Mouse (Mus musculus) MEL (cell line): ENCODE measurements around the gene Rab33b. TPM values are rescaled to one million over a fixed set of nuclear protein-coding genes. Genes with fewer than 3 reads are reported as not detected.
A peak's percentile ranks its signal among the peaks of the same experiment; 100 is the strongest.

ENCODE experiments used
- DNase-seq: peaks from one replicate; pipeline ENCODE4 v3.0.0; 2011; ENCODE audit warnings: low read depth, low spot score
- H3K27ac ChIP-seq: 2 replicates; pipeline ENCODE4 v1.5.1; 2012; ENCODE audit warnings: low read depth, mild to moderate bottlenecking, control low read depth, low read length, moderate library complexity; ENCODE audit not compliant: control insufficient read depth
- H3K27me3 ChIP-seq, 2 experiments: fragments of 150-350 bp in 1 of 2; sonication (generic) in 1 of 2; 2 replicates each; pipeline ENCODE4 v1.6.1; 2012; ENCODE audit warnings: low read length in 2 of 2, mild to moderate bottlenecking in 2 of 2, improper control_type of control experiment in 1 of 2, moderate library complexity in 1 of 2; ENCODE audit not compliant: insufficient read depth in 2 of 2, control insufficient read depth in 1 of 2
- H3K36me3 ChIP-seq, 2 experiments: 2 replicates each; pipeline ENCODE4 v1.6.1; 2012 to 2014; ENCODE audit warnings: low read length in 2 of 2, improper control_type of control experiment in 1 of 2, inconsistent platforms in 1 of 2, mild to moderate bottlenecking in 1 of 2; ENCODE audit not compliant: insufficient read depth in 2 of 2, control insufficient read depth in 1 of 2
- H3K4me1 ChIP-seq, 2 experiments: fragments of 150-350 bp in 1 of 2; sonication (generic) in 1 of 2; 2 replicates each; pipeline ENCODE4 v1.6.1; 2012; ENCODE audit warnings: low read length in 2 of 2, improper control_type of control experiment in 1 of 2, mild to moderate bottlenecking in 1 of 2; ENCODE audit not compliant: insufficient read depth in 2 of 2, control insufficient read depth in 1 of 2
- H3K4me3 ChIP-seq, 2 experiments: fragments of 150-350 bp in 1 of 2; sonication (generic) in 1 of 2; 2 replicates each; pipeline ENCODE4 v1.5.1; 2012; ENCODE audit warnings: low read depth in 2 of 2, low read length in 2 of 2, mild to moderate bottlenecking in 2 of 2, moderate library complexity in 2 of 2, control low read depth in 1 of 2, improper control_type of control experiment in 1 of 2; ENCODE audit not compliant: control insufficient read depth in 1 of 2, insufficient read depth in 1 of 2
- H3K79me2 ChIP-seq: 2 replicates; pipeline ENCODE4 v1.6.1; 2012; ENCODE audit warnings: mild to moderate bottlenecking, low read length, moderate library complexity; ENCODE audit not compliant: control insufficient read depth, poor library complexity, insufficient read depth
- H3K9ac ChIP-seq: 2 replicates; pipeline ENCODE4 v1.6.1; 2012; ENCODE audit warnings: low read depth, mild to moderate bottlenecking, control low read depth, low read length, moderate library complexity; ENCODE audit not compliant: control insufficient read depth, poor library complexity, severe bottlenecking
- H3K9me3 ChIP-seq: fragments of 150-350 bp; sonication (generic); replicated peaks from 2 replicates; pipeline ENCODE4 v1.6.1; 2012; ENCODE audit warnings: mild to moderate bottlenecking, low read length, improper control_type of control experiment, moderate library complexity; ENCODE audit not compliant: insufficient read depth
- BHLHE40 ChIP-seq: IDR thresholded peaks from 2 replicates; pipeline ENCODE4 v1.6.1; 2012; ENCODE audit warnings: low read depth, mild to moderate bottlenecking, inconsistent platforms, low read length, improper control_type of control experiment, borderline replicate concordance
- CHD1 ChIP-seq: IDR thresholded peaks from 2 replicates; pipeline ENCODE4 v1.6.1; 2012; ENCODE audit warnings: low read depth, mild to moderate bottlenecking, inconsistent platforms, low read length, improper control_type of control experiment
- CHD2 ChIP-seq: IDR thresholded peaks from 2 replicates; pipeline ENCODE4 v1.6.1; 2011; ENCODE audit warnings: low read length, improper control_type of control experiment
- ELF1 ChIP-seq: IDR thresholded peaks from 2 replicates; pipeline ENCODE4 v1.6.1; 2014; ENCODE audit warnings: low read depth, mild to moderate bottlenecking, inconsistent platforms, low read length, improper control_type of control experiment, moderate library complexity
- EP300 ChIP-seq, 2 experiments: IDR thresholded peaks; 2 replicates each; pipeline ENCODE4 v1.6.1; 2011; ENCODE audit warnings: improper control_type of control experiment in 2 of 2, low read length in 2 of 2, low read depth in 1 of 2, mild to moderate bottlenecking in 1 of 2
- ETS1 ChIP-seq: IDR thresholded peaks from 2 replicates; pipeline ENCODE4 v1.6.1; 2012; ENCODE audit warnings: low read depth, mild to moderate bottlenecking, inconsistent platforms, low read length, improper control_type of control experiment, moderate library complexity
- GABPA ChIP-seq: IDR thresholded peaks from 2 replicates; pipeline ENCODE4 v1.6.1; 2012; ENCODE audit warnings: low read depth, mild to moderate bottlenecking, inconsistent platforms, low read length, improper control_type of control experiment, moderate library complexity
- GATA1 ChIP-seq: IDR thresholded peaks from 2 replicates; pipeline ENCODE4 v1.6.1; 2011; ENCODE audit warnings: low read depth, low read length, improper control_type of control experiment
- JUND ChIP-seq: IDR thresholded peaks from 2 replicates; pipeline ENCODE4 v1.6.1; 2011; ENCODE audit warnings: low read depth, mild to moderate bottlenecking, improper control_type of control experiment, low read length
- KAT2A ChIP-seq: conservative IDR thresholded peaks from 2 replicates; pipeline ENCODE4 v1.6.1; 2012; ENCODE audit warnings: low read depth, low read length, improper control_type of control experiment, inconsistent platforms
- MAFK ChIP-seq: IDR thresholded peaks from 2 replicates; pipeline ENCODE4 v1.6.1; 2011; ENCODE audit warnings: low read depth, mild to moderate bottlenecking, low read length, improper control_type of control experiment, borderline replicate concordance
- MAZ ChIP-seq: IDR thresholded peaks from 2 replicates; pipeline ENCODE4 v1.6.1; 2012; ENCODE audit warnings: low read depth, mild to moderate bottlenecking, inconsistent platforms, low read length, improper control_type of control experiment
- MEF2A ChIP-seq: IDR thresholded peaks from 2 replicates; pipeline ENCODE4 v1.6.1; 2014; ENCODE audit warnings: low read depth, mild to moderate bottlenecking, inconsistent platforms, low read length, improper control_type of control experiment; ENCODE audit not compliant: poor library complexity, insufficient replicate concordance, severe bottlenecking; ENCODE audit errors: extremely low read depth
- MXI1 ChIP-seq: IDR thresholded peaks from 2 replicates; pipeline ENCODE4 v1.6.1; 2011; ENCODE audit warnings: mild to moderate bottlenecking, low read depth, low read length, improper control_type of control experiment
- MYB ChIP-seq: IDR thresholded peaks from 2 replicates; pipeline ENCODE4 v1.6.1; 2011; ENCODE audit warnings: mild to moderate bottlenecking, low read depth, low read length, improper control_type of control experiment
- NELFE ChIP-seq: IDR thresholded peaks from 2 replicates; pipeline ENCODE4 v1.6.1; 2011; ENCODE audit warnings: low read depth, low read length, improper control_type of control experiment
- POLR2A ChIP-seq, 2 experiments: IDR thresholded peaks; 2 replicates each; pipeline ENCODE4 v1.6.1; 2011 to 2012; ENCODE audit warnings: low read length in 2 of 2, mild to moderate bottlenecking in 2 of 2, control low read depth in 1 of 2, improper control_type of control experiment in 1 of 2, low read depth in 1 of 2, moderate library complexity in 1 of 2; ENCODE audit not compliant: control insufficient read depth in 1 of 2, insufficient read depth in 1 of 2, poor library complexity in 1 of 2
- RAD21 ChIP-seq: IDR thresholded peaks from 2 replicates; pipeline ENCODE4 v1.6.1; 2011; ENCODE audit warnings: mild to moderate bottlenecking, low read depth, low read length, improper control_type of control experiment
- RCOR1 ChIP-seq: IDR thresholded peaks from 2 replicates; pipeline ENCODE4 v1.6.1; 2012; ENCODE audit warnings: low read depth, mild to moderate bottlenecking, inconsistent platforms, low read length, improper control_type of control experiment
- SIN3A ChIP-seq: IDR thresholded peaks from 2 replicates; pipeline ENCODE4 v1.6.1; 2012; ENCODE audit warnings: low read length, improper control_type of control experiment, inconsistent platforms
- TBP ChIP-seq: IDR thresholded peaks from 2 replicates; pipeline ENCODE4 v1.8.0; 2011; ENCODE audit warnings: low read depth, low read length, improper control_type of control experiment
- TCF12 ChIP-seq: IDR thresholded peaks from 2 replicates; pipeline ENCODE4 v1.6.1; 2014; ENCODE audit warnings: low read depth, mild to moderate bottlenecking, inconsistent platforms, low read length, improper control_type of control experiment, moderate library complexity
- USF2 ChIP-seq, 2 experiments: IDR thresholded peaks; 2 replicates each; pipeline ENCODE4 v1.6.1; 2011 to 2012; ENCODE audit warnings: improper control_type of control experiment in 2 of 2, low read length in 2 of 2, borderline replicate concordance in 1 of 2, inconsistent platforms in 1 of 2, low read depth in 1 of 2, mild to moderate bottlenecking in 1 of 2; ENCODE audit not compliant: insufficient read depth in 1 of 2
- ZNF384 ChIP-seq: IDR thresholded peaks from 2 replicates; pipeline ENCODE4 v1.6.1; 2012; ENCODE audit warnings: low read depth, mild to moderate bottlenecking, inconsistent platforms, low read length, improper control_type of control experiment
- polyA plus RNA-seq, 2 experiments: library from polyadenylated mRNA; stranded (reverse) in 1 of 2; unstranded in 1 of 2; fragments of >175 nt in 1 of 2; fragments of >200 nt in 1 of 2; gene quantifications; 2 replicates each; pipeline versions ENCODE4 v1.2.1 to v1.2.4; 2012; ENCODE audit warnings: low replicate concordance in 2 of 2, low read depth in 1 of 2; ENCODE audit not compliant: insufficient read length in 2 of 2, insufficient read depth in 1 of 2, missing spikeins in 1 of 2
- total RNA-seq: library from RNA; depleted of rRNA; stranded (reverse); fragments of 300-350 nt; gene quantifications from 2 replicates; pipeline ENCODE4 v1.2.3, GENCODE M21; 2012

Rab33b gene
- total and polyA plus RNA-seq, 3 experiments: 4.9 to 5.2 TPM; not detected in 1

GRCm38 (mm10) chr3:51517467-51517866 is 33.7 kb downstream of the Rab33b start:
- peak overlapping the region; percentile 61 for H3K9ac ChIP-seq
- no peaks in the 10 kb centered on the region for H3K9me3 ChIP-seq
- TF ChIP-seq MXI1 (peak; percentile 11; the same call in 1 of the 2 replicates), ELF1 (no peak), EP300 (IDR thresholded peaks at IDR 0.05; ENCODE audit: low read depth in 1 of 2, low read length in 2 of 2) (peak; percentile 48 to 83), CHD1 (no peak), SIN3A (peak; percentile 53), TBP (no peak), TCF12 (peak; percentile 55), ZNF384 (peak; percentile 85), ETS1 (peak; percentile 62), GATA1 (peak; percentile 70), MYB (0 out of 2 replicates have a peak, but pooled peaks have one; percentile 27), MEF2A (no peak), JUND (no peak)
- H3K4me1 ChIP-seq: peaks cover 8 to 19% of the 10 kb centered on the region in 2 experiments; a peak in 3 of 4 replicates
- no peaks in the 10 kb centered on the region for H3K27me3 ChIP-seq
- no peaks in the 10 kb centered on the region for H3K79me2 ChIP-seq
- DNase-seq: peak; percentile 70
- H3K4me3 ChIP-seq: peak overlapping the region; percentile 32 to 37; a peak in 2 of 4 replicates
- H3K36me3 ChIP-seq: peaks cover 0 to 21% of the 10 kb centered on the region in 2 experiments; a peak in 3 of 4 replicates
- H3K27ac ChIP-seq: peak overlapping the region; percentile 98

- Histone ChIP-seq H3K4me3 (peak overlapping the region; percentile 37 to 44), H3K27ac (peak overlapping the region; percentile 98), H3K4me1 (peaks cover 8 to 19% of the 10 kb centered on the region in 2 experiments; a peak in 3 of 4 replicates), H3K9ac (peak overlapping the region; percentile 71), H3K27me3 (no peaks in the 10 kb centered on the region), H3K79me2 (no peaks in the 10 kb centered on the region), H3K9me3 (no peaks in the 10 kb centered on the region), H3K36me3 (peaks cover under 1 to 21% of the 10 kb centered on the region in 2 experiments)
- DNase-seq: peak; percentile 86
- TF ChIP-seq TCF12 (peak; percentile 24; the same call in 1 of the 2 replicates), POLR2A (IDR thresholded peaks at IDR 0.05; ENCODE audit: control insufficient read depth in 1 of 2, insufficient read depth in 1 of 2, low read depth in 1 of 2, low read length in 2 of 2, poor library complexity in 1 of 2) (peak in 1 of 2 experiments; percentile 57; a peak in 3 of 4 replicates), GABPA (peak; percentile 69; the same call in 1 of the 2 replicates), BHLHE40 (no peak), NELFE (peak; percentile 31; the same call in 1 of the 2 replicates), MAZ (peak; percentile 76), EP300 (IDR thresholded peaks at IDR 0.05; ENCODE audit: low read depth in 1 of 2, low read length in 2 of 2) (peak in 1 of 2 experiments; percentile 78; a peak in 3 of 4 replicates), CHD1 (peak; percentile 70; the same call in 1 of the 2 replicates), MYB (peak; percentile 39; the same call in 1 of the 2 replicates), RAD21 (no peak), GATA1 (no peak), ETS1 (peak; percentile 45), MXI1 (peak; percentile 17; the same call in 1 of the 2 replicates), SIN3A (peak; percentile 64; the same call in 1 of the 2 replicates), CHD2 (peak; percentile 83), MAFK (peak; percentile 41; the same call in 1 of the 2 replicates), KAT2A (no peak), USF2 (IDR thresholded peaks at IDR 0.05; ENCODE audit: borderline replicate concordance in 1 of 2, insufficient read depth in 1 of 2, low read depth in 1 of 2, low read length in 2 of 2) (no peak), RCOR1 (peak; percentile 38; the same call in 1 of the 2 replicates), TBP (no peak; the same call in 1 of the 2 replicates)
These were observed 34.4 kb downstream of the Rab33b start for GRCm38 (mm10) chr3:51517878-51518762.
